Mouse (Mus musculus) intestine, embryonic 14.5 days (tissue): ENCODE measurements around the gene Ifrd2. TPM values are rescaled to one million over a fixed set of nuclear protein-coding genes. Genes with fewer than 3 reads are reported as not detected.

Experiments
- ATAC-seq: fragments of 200-750 bp; cut with Nextera tagmentation; replicated peaks from 2 replicates; pipeline ENCODE4 v1.8.0; 2017; ENCODE audit warnings: low read depth, moderate number of reproducible peaks, moderate TSS enrichment, moderate library complexity; ENCODE audit not compliant: low FRiP score, low TSS enrichment
- DNase-seq: peaks from one replicate; pipeline ENCODE4 v3.0.0-alpha.2; 2018; ENCODE audit warnings: low spot score
- H3K27ac ChIP-seq: fragments of 300-500 bp; sonication (generic); 2 replicates; pipeline ENCODE4 v1.5.1; 2014; ENCODE audit warnings: low read depth, mild to moderate bottlenecking, control low read depth
- H3K27me3 ChIP-seq: fragments of 300-500 bp; sonication (generic); replicated peaks from 2 replicates; pipeline ENCODE4 v1.6.1; 2014; ENCODE audit warnings: low read length, control low read depth; ENCODE audit not compliant: control insufficient read depth, insufficient read depth
- H3K36me3 ChIP-seq: fragments of 300-500 bp; sonication (generic); 2 replicates; pipeline ENCODE4 v1.6.1; 2014; ENCODE audit warnings: low read length, control low read depth; ENCODE audit not compliant: control insufficient read depth, insufficient read depth
- H3K4me1 ChIP-seq: fragments of 300-500 bp; sonication (generic); replicated peaks from 2 replicates; pipeline ENCODE4 v1.6.1; 2014; ENCODE audit warnings: low read length, control low read depth, mixed read lengths; ENCODE audit not compliant: control insufficient read depth, insufficient read depth
- H3K4me2 ChIP-seq: fragments of 300-500 bp; sonication (generic); 2 replicates; pipeline ENCODE4 v1.6.1; 2014; ENCODE audit warnings: low read length
- H3K4me3 ChIP-seq: fragments of 300-500 bp; sonication (generic); 2 replicates; pipeline ENCODE4 v1.5.1; 2014; ENCODE audit warnings: low read depth, low read length, control low read depth, mixed read lengths
- H3K9ac ChIP-seq: fragments of 300-500 bp; sonication (generic); 2 replicates; pipeline ENCODE4 v1.6.1; 2014; ENCODE audit warnings: mild to moderate bottlenecking, low read length
- H3K9me3 ChIP-seq: fragments of 300-500 bp; sonication (generic); 2 replicates; pipeline ENCODE4 v1.6.1; 2016; ENCODE audit warnings: low read length, control low read depth; ENCODE audit not compliant: control insufficient read depth
- WGBS: fragments of 180-500 bp; shearing (Covaris S2); extraction: QIAGEN DNeasy Blood & Tissue Kit; methylation state at CpG from one replicate; pipeline ENCODE4 v1.1.7; 2014; 5-methylcytosine and 5-hydroxymethylcytosine counted together
- polyA plus RNA-seq: library from polyadenylated mRNA; unstranded; fragments of >200 nt; fragmentation: Nextera tagmentation; extraction: Ambion mirVana; gene quantifications from 2 replicates; pipeline ENCODE4 v1.2.1, GENCODE M21; 2014

Ifrd2 gene
- polyA plus RNA-seq, 1 experiment from 2014 or later = 77.4 TPM

DNA sequence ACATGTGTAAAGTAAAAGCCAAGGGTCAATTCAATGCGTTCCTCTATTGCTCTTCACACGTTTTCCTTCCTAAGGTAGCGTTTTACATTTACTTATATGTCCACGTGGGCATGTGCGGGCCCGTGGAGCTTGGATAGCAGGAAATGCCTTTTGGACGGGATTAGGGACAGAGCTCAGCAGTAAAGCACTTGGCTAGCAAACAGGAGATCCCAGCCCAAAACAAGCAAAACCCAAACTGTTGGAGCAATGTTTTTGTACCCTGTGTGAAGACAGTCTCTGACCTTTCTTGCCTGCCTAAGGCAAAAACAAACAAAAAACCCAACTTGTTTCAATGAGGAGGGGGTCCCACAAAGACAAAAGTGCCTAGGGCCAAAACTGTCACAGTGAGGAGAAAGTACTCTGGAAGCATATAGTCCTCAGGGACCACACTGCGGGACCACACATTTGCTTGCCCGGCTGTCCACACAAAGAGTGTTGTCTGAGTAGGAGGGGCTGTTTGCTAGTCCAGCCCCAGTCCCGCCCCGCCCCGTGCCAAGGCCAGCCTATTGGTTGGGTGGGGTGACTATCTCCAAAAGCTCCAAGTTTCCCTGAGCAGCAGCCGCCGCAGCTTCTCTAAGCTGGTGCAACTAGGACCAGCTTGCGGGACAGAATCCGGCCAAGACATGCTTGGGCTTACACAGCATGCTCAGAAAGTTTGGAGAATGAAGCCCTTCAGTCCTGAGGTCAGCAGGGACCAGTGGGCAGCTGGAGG lies 10.9 kb upstream of the Ifrd2 start, which contains the start of gene Hyal1:
Hyal1 (plus strand) TSS at position 571 of the 751 bp plus-strand sequence.
- 21% methylated on average over 16 of the region's 16 CpGs for WGBS

DNA sequence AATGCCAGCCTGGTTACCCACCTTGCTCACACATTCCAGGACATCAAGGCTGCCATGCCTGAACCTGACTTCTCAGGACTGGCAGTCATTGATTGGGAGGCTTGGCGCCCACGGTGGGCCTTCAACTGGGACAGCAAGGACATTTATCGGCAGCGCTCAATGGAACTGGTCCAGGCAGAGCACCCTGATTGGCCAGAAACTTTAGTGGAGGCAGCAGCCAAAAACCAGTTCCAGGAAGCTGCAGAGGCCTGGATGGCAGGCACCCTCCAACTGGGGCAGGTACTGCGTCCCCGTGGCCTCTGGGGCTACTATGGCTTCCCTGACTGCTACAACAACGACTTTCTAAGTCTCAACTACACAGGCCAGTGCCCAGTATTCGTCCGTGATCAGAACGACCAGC lies 9.6 kb upstream of the Ifrd2 start:
- peaks cover 16% of the 10 kb centered on the region for H3K36me3 ChIP-seq
- no peaks in the 10 kb centered on the region for H3K9me3 ChIP-seq
- 0 out of 2 replicates have a peak overlapping the region, but pooled peaks have one; percentile 7 for H3K4me2 ChIP-seq
- H3K27ac ChIP-seq = no peak overlapping the region
- WGBS = 96% methylated on average over 10 of the region's 10 CpGs
- DNase-seq = no peak
- H3K4me3 ChIP-seq = no peak overlapping the region
- H3K4me1 ChIP-seq = peaks cover 7% of the 10 kb centered on the region
- H3K27me3 ChIP-seq = no peaks in the 10 kb centered on the region
- no peak for ATAC-seq
- H3K9ac ChIP-seq = no peak overlapping the region

More for the DNA sequence above, 10.9 kb upstream of the Ifrd2 start, which contains the start of gene Hyal1:
- DNase-seq (peak; percentile 86), ATAC-seq (peak; percentile 47)
- Histone ChIP-seq H3K27ac (peak within 1 kb of the TSS; percentile 66), H3K4me3 (peak within 1 kb of the TSS; percentile 28), H3K9ac (peak within 1 kb of the TSS; percentile 44), H3K36me3 (peaks cover 28% of the 10 kb centered on the region), H3K9me3 (no peaks in the 10 kb centered on the region), H3K27me3 (no peaks in the 10 kb centered on the region), H3K4me2 (peak within 1 kb of the TSS; percentile 55), H3K4me1 (peaks cover 8% of the 10 kb centered on the region)

DNA sequence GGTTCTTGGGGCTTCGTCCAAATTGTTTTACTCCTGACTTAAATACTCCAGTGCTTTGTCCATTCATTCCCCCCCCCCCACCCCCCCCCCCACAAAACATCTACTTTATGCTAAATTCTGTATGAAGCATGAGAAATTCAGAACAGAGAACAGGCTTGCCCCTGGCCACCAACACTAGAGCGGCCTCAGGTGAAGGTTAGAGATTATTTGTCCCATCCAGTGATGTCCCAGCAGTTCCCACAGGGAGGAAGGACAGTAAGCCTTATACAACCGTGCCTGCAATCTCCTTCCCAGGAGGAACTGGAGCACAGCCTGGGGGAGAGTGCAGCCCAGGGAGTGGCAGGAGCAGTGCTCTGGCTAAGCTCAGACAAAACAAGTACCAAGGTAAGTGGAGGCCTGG lies 8.9 kb upstream of the Ifrd2 start, which contains the start of gene Naa80:
Naa80 (plus strand) TSS at position 301 of the 400 bp plus-strand sequence.
- Histone ChIP-seq H3K36me3 (peaks cover 14% of the 10 kb centered on the region), H3K4me3 (no peak within 1 kb of the TSS), H3K9me3 (no peaks in the 10 kb centered on the region), H3K9ac (no peak within 1 kb of the TSS), H3K4me1 (peaks cover 7% of the 10 kb centered on the region), H3K27me3 (no peaks in the 10 kb centered on the region), H3K27ac (no peak within 1 kb of the TSS), H3K4me2 (0 out of 2 replicates have a peak within 1 kb of the TSS, but pooled peaks have one; percentile 7)
- DNase-seq = no peak
- 75% methylated on average over 3 of the region's 3 CpGs for WGBS
- no peak for ATAC-seq

DNA sequence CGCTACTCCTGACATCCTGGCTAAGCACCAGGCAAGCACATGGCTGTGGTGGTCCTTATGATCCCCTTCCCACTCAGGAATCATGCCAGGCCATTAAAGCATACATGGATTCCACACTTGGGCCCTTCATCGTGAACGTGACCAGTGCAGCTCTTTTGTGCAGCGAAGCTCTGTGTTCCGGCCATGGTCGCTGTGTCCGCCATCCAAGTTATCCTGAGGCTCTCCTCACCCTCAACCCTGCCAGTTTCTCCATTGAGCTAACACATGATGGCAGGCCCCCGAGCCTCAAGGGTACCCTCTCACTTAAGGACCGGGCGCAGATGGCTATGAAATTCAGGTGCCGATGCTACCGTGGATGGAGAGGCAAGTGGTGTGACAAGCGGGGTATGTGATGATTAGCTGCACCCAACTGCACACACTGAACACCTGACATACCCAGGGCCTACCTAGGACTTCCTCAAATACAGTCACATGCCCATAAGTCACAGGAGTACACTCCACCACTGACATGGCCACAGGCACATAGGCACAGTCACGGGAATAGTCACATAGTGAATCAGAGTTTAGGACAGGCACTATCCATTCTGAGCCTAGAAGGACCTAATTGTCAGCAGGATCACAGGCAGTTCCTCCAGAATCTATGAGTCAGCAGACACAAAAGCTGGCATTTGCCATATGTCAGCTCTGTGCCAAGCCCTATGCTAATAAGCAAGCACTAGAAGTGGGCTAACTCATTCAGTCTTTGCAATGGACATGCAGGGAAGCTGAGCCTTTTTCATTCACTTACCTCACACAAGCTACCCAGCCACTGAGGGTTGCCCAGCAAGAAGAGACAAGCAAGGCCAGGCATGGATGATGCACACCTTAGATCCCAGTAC lies 8.2 kb upstream of the Ifrd2 start:
- no peak overlapping the region for H3K27ac ChIP-seq
- no peak overlapping the region for H3K4me3 ChIP-seq
- DNase-seq = no peak
- H3K36me3 ChIP-seq = peaks cover 10% of the 10 kb centered on the region; the same call in 1 of the 2 replicates
- H3K27me3 ChIP-seq = no peaks in the 10 kb centered on the region
- H3K4me1 ChIP-seq = peaks cover 7% of the 10 kb centered on the region
- WGBS = 95% methylated on average over 14 of the region's 14 CpGs
- H3K9ac ChIP-seq = no peak overlapping the region
- H3K9me3 ChIP-seq = no peaks in the 10 kb centered on the region
- no peak overlapping the region for H3K4me2 ChIP-seq
- ATAC-seq = no peak

DNA sequence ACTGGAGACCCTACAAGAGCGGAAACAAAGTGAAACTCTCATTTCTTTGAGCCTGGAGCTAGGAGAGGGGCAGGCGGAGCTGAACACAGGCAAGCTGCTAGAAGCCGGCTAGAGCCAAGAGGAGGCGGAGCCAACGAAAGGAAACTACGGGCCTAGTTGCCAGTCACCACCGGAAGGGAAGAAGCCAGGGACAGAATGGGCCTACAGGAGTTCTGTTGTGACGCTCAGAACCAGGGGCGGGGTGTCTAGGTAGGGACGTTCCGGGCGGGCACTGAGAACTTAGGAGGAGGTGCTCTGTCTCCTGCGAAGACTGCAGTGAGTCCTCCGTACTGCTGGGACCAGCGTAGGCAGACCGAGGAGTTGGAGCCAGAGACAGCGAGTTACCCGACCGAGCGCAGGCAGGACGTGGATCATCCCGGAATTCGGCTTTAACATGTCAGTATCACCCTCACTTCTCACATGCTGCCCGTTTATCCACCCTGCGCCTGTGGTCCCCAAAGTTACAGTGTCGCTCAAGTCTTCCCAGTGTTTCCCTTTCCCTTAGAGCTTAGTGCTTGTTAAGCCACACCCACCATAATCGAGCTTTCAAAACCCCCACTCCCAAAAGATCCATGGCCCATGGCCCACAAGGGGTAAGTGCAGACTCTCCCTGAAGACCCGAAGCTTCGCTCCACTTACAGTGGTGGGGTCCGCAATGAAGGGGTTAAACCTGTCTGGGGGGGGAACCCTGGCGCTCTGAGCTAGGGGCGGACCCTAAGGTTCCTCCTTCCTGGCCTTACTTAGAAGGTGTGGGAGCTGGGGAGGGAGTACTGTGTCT lies 6.7 kb upstream of the Ifrd2 start, which contains the start of gene Hyal3:
Hyal3 (plus strand) TSS at position 318 of the 817 bp plus-strand sequence.
- Histone ChIP-seq H3K36me3 (peaks cover 6% of the 10 kb centered on the region; the same call in 1 of the 2 replicates), H3K4me3 (peak within 1 kb of the TSS; percentile 58), H3K4me1 (peaks cover 7% of the 10 kb centered on the region), H3K27me3 (no peaks in the 10 kb centered on the region), H3K27ac (peak within 1 kb of the TSS; percentile 91), H3K9ac (peak within 1 kb of the TSS; percentile 67), H3K9me3 (no peaks in the 10 kb centered on the region), H3K4me2 (peak within 1 kb of the TSS; percentile 77)
- under 1% methylated on average over 32 of the region's 32 CpGs for WGBS
- peak; percentile 88 for DNase-seq
- peak; percentile 62 for ATAC-seq

DNA sequence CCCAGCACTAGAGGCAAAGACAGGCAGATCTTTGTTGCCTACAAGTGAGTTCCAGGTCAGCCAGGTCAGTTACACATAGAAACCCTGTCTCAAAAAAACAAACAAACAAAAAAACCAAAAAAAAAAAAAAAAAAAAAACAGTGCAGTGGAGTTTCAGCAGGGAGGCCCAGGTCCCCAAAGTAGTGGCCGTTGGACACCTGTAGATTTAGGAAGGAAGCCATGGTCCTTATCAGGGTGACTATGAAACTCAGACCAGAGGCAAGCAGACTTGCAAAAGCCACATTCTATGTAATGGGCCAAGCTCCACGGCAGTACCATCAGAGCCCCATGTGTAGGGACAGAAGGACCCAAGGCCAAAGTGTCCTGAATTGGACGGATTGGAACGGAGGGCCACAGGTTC lies 5.9 kb upstream of the Ifrd2 start:
- H3K9me3 ChIP-seq = no peaks in the 10 kb centered on the region
- no peaks in the 10 kb centered on the region for H3K27me3 ChIP-seq
- peak overlapping the region; percentile 77 for H3K4me2 ChIP-seq
- H3K36me3 ChIP-seq = peaks cover 6% of the 10 kb centered on the region; the same call in 1 of the 2 replicates
- WGBS = 69% methylated on average over 4 of the region's 4 CpGs
- peaks cover 7% of the 10 kb centered on the region for H3K4me1 ChIP-seq
- no peak overlapping the region for H3K27ac ChIP-seq
- no peak for ATAC-seq
- peak overlapping the region; percentile 67 for H3K9ac ChIP-seq
- H3K4me3 ChIP-seq = peak overlapping the region; percentile 58
- no peak for DNase-seq

DNA sequence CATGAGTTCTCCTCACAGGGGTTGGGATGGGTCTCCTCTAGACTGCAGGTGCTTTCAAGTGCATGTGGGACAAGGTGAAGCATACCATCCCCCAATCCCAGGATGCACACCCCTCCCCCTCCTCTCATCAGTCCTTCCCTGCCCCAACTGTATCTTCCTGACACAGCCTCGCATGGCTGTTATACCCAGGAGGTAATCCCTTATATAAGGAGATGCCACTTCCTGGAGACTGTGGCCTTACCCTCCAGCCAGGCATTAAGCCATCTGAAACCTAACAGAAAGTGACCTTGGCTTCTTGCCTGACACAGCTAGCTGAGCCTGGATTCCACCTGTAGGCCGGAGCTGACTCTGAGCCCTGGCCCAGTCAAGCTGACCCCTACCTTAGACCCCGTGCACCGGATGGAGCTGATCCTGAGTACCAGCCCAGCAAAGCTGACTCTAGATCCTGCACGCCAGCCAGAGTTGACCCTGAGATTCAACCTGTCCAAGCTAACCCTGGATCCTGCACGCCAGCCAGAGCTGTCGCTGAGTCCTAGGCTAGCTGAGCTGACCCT lies 4.9 kb upstream of the Ifrd2 start:
- WGBS = 89% methylated on average over 7 of the region's 7 CpGs
- no peaks in the 10 kb centered on the region for H3K27me3 ChIP-seq
- no peak overlapping the region for H3K9ac ChIP-seq
- peaks cover 3% of the 10 kb centered on the region; the same call in 1 of the 2 replicates for H3K4me1 ChIP-seq
- H3K36me3 ChIP-seq = peaks cover 6% of the 10 kb centered on the region; the same call in 1 of the 2 replicates
- ATAC-seq (no peak), DNase-seq (no peak)
- no peaks in the 10 kb centered on the region for H3K9me3 ChIP-seq
- H3K4me2 ChIP-seq = no peak overlapping the region
- no peak overlapping the region for H3K27ac ChIP-seq
- H3K4me3 ChIP-seq = no peak overlapping the region
